7 mouse cellular contexts compared by ENCODE assay signal in the genomic region with DNA sequence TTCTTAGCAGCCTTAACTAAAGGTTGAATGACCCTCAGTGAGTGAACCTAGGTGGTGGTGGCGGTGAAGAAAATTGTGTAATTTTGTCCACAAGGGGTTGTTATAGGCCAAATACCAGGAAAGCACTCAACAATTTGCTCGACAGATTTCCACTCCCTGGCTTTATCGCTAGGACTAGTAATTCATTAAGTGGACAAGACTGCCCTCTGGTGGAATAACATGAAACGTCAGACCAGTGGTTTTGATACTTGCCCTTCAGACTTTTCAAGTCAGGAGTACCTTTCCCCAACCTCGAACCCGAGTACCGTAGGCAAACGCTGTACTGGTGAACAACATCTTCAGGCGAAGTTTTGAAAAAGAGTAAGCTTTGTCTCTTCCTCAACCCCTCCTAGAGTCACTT. TPM values are rescaled to one million over a fixed set of nuclear protein-coding genes. Genes with fewer than 3 reads are reported as not detected.
DNase-seq lines count a peak whose midpoint lies in the region; ATAC-seq and TF ChIP-seq lines count a peak whose summit lies in the region.

No protein-coding gene starts in this region.

- in situ Hi-C loops in Patski (cut with MboI; ENCODE audit: low pct_unique_long_range_greater_than_20kb) = loop anchor here (5.0 kb wide), 2 partner anchors 53 to 163 kb away; no protein-coding TSS in a partner anchor

- peak; percentile 40 for ATAC-seq in Patski
- peak; percentile 71 for ATAC-seq in frontal cortex, adult (ENCODE audit: low TSS enrichment)

- CTCF ChIA-PET in Patski (lab: Charles Lee) = interaction anchor here (0.7 to 2.9 kb wide), 20 partner anchors 9 to 177 kb away, joined by 3 to 17 read pairs (median 5); a partner anchor contains a TSS

- POLR2A ChIA-PET in Patski (lab: Charles Lee) = interaction anchor here (0.6 to 1.1 kb wide), 4 partner anchors 13 to 606 kb away, joined by 3 to 4 read pairs (median 3); no protein-coding TSS in a partner anchor

- TF ChIP-seq CTCF in Patski (IDR thresholded peaks at IDR 0.05) = peak; percentile 80

- peak; percentile 63 for DNase-seq in Patski (ENCODE audit: low read depth, low spot score)
- peak; percentile 70 for DNase-seq in cerebellum, adult 9-11 months
- peak; percentile 98 for DNase-seq in hindlimb bud, embryonic 11.5 days (ENCODE audit: extremely low spot score, low read depth, low spot score)
- peak; percentile 73 for DNase-seq in left cerebral cortex, adult 11 months (ENCODE audit: low spot score)
- DNase-seq in lung, postnatal 36 days = peak; percentile 95
- DNase-seq in right cerebral cortex, postnatal 10 days (ENCODE audit: low spot score in 2 of 2) = peak; percentile 82 to 83

- no peaks in the 10 kb centered on the region for H3K27me3 ChIP-seq in Patski

RNA-seq across cellular contexts. Expression of a gene that starts 3.9 kb away (rescaled TPM):
- 62.3 TPM for polyA plus RNA-seq in Patski (2021)

RNA-seq across cellular contexts. Expression of a gene that starts 5.4 kb away (rescaled TPM):
- 2,035 TPM for polyA plus RNA-seq in Patski (2021)

RNA-seq across cellular contexts. Expression of a gene that starts 27.3 kb away (rescaled TPM):
- 10.8 TPM for polyA plus RNA-seq in Patski (2021)

RNA-seq across cellular contexts. Expression of a gene that starts 28.4 kb away (rescaled TPM):
- 203 TPM for polyA plus RNA-seq in Patski (2021)

RNA-seq across cellular contexts. Expression of a gene that starts 38.2 kb away (rescaled TPM):
- 20.3 TPM for polyA plus RNA-seq in Patski (2021)

Comparison
In these comparisons a context has a peak if more than half of its experiments do, and no peak if none do; other contexts are left out.
1. Peak in every context shown above with its lines: DNase-seq and ATAC-seq.